Mouse (Mus musculus): ENCODE data around the gene Eif5. TPM values are rescaled to one million over a fixed set of nuclear protein-coding genes. Genes with fewer than 3 reads are reported as not detected.
A peak's percentile ranks its signal among the peaks of the same experiment; 100 is the strongest.

The Eif5 gene
- polyA plus RNA-seq, 1 experiment from 2014 or later, result 505 TPM

DNA sequence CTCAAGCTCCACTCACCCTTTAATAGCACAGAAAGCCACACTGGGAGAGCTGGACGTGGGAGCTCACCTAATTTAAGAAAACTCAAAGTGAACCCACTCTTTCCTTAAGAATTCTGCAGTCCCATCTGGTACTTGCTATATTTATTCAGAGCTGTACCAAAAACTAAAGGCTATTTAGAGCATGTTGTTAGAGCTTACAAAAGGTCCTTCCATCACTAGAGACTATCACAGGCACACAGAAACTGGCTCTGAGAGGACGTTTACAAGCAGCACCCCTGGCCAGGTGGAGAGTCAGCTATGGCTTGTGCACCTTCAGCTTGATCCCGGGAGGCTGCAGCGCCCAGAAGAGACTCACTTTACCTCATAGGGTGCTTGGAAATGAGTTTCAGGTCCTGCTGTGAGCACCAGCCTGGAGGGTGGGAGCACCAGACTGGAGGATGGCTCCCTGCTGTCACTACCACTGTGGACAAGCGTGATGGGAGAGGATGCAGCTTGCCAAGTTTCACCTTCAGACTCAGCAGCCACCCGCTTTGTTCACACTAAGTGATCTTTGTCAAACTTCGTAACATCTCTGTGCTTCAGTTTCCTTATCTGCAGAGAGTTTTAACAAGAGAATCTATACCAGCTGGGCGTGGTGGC, 10.1 kb upstream of the Eif5 start:
- Histone ChIP-seq H3K9me3 (no peaks in the 10 kb centered on the region), H3K27ac (no peak overlapping the region), H3K9ac (no peak overlapping the region), H3K4me2 (no peak overlapping the region), H3K36me3 (replicated peaks) (no peaks in the 10 kb centered on the region), H3K4me3 (no peak overlapping the region), H3K4me1 (no peaks in the 10 kb centered on the region), H3K27me3 (replicated peaks) (no peaks in the 10 kb centered on the region)
- no peak for ATAC-seq (replicated peaks)
- WGBS, result 69% methylated on average over 8 of the region's 8 CpGs

- WGBS, result 23% methylated on average over 8 of the region's 8 CpGs
- H3K9ac ChIP-seq, result no peak overlapping the region
- no peak for ATAC-seq (replicated peaks)
These were observed 8.6 kb upstream of the Eif5 start for GRCm38 (mm10) chr12:111529192-111529591.

DNA sequence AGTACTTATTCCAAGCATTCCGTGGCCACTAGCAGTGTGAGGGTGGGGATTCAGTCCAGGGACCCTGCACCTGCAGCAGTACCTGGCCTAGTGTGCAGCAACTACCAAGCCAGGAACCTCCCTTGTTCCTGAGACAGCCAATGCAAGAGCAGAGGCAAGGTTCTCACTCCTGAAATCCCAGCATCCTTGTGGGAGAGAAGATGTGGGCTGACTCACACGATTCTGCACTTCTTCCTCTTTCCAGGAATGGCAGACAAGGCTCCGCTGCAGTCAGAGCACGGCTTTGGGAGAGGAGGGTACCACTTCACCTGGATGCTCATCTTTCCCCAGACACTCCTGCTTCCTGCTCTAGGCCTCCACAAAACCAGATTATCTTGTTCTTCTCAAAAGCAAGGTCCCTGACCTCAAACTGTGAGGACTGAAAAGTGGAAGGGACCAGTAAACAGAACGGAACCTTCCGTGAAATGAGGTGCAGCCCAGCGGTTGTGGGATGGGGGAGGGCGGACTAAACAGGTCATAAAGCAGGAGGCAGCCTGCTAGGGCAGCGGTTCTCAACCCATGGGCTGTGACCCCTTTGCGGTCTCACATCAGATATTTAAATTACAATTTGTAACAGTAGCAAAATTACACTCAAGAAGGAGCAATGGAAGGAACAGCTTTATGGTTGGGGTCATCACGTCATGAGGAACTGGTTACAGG, 4.6 kb upstream of the Eif5 start:
- H3K36me3 ChIP-seq (replicated peaks), result no peaks in the 10 kb centered on the region
- no peak overlapping the region for H3K4me3 ChIP-seq
- H3K27me3 ChIP-seq (replicated peaks), result no peaks in the 10 kb centered on the region
- no peak for ATAC-seq (replicated peaks)
- WGBS, result 70% methylated on average over 11 of the region's 11 CpGs
- peaks cover 10% of the 10 kb centered on the region for H3K4me1 ChIP-seq
- no peak overlapping the region for H3K4me2 ChIP-seq
- H3K27ac ChIP-seq, result no peak overlapping the region
- no peak overlapping the region for H3K9ac ChIP-seq
- H3K9me3 ChIP-seq, result no peaks in the 10 kb centered on the region

More at GRCm38 (mm10) chr12:111529192-111529591, 8.6 kb upstream of the Eif5 start:
- H3K27ac ChIP-seq, result no peak overlapping the region
- no peaks in the 10 kb centered on the region for H3K36me3 ChIP-seq (replicated peaks)
- H3K4me2 ChIP-seq, result no peak overlapping the region
- no peaks in the 10 kb centered on the region for H3K27me3 ChIP-seq (replicated peaks)
- H3K4me3 ChIP-seq, result no peak overlapping the region
- no peaks in the 10 kb centered on the region for H3K9me3 ChIP-seq
- H3K4me1 ChIP-seq, result no peaks in the 10 kb centered on the region

DNA sequence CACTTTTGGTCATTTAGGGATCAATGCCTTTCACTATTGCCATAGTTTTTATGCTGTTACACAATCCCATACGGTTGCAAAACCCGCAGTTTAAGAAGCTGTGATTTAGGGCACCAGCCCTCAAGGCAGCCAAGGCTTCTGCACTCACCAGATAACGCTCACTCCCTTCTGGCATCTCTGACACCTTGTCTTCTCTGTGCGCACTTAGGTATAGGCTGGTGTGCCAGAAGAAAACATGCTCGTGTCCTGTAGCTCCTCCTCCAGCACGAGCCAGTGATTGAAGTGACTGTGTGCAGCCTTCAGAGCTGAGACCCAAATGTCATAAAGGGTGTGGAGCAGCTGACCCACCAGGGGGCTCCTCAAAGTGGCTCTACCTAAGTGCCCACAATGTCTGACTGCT, 2.5 kb upstream of the Eif5 start:
- 82% methylated on average over 6 of the region's 6 CpGs for WGBS

GRCm38 (mm10) chr12:111535762-111536161, 2.1 kb upstream of the Eif5 start:
- Histone ChIP-seq H3K4me3 (no peak overlapping the region), H3K4me1 (peaks cover 27% of the 10 kb centered on the region), H3K36me3 (replicated peaks) (peaks cover 11% of the 10 kb centered on the region), H3K9me3 (no peaks in the 10 kb centered on the region), H3K27ac (no peak overlapping the region), H3K9ac (no peak overlapping the region), H3K4me2 (no peak overlapping the region), H3K27me3 (replicated peaks) (no peaks in the 10 kb centered on the region)
- WGBS, result 94% methylated on average over 5 of the region's 5 CpGs
- ATAC-seq (replicated peaks), result no peak

More for the DNA sequence above, 2.5 kb upstream of the Eif5 start:
- H3K36me3 ChIP-seq (replicated peaks), result peaks cover 6% of the 10 kb centered on the region; the same call in 1 of the 2 replicates
- H3K4me2 ChIP-seq, result no peak overlapping the region
- ATAC-seq (replicated peaks), result no peak
- no peak overlapping the region for H3K9ac ChIP-seq
- H3K9me3 ChIP-seq, result no peaks in the 10 kb centered on the region
- no peak overlapping the region for H3K4me3 ChIP-seq
- H3K27me3 ChIP-seq (replicated peaks), result no peaks in the 10 kb centered on the region
- peaks cover 22% of the 10 kb centered on the region for H3K4me1 ChIP-seq
- no peak overlapping the region for H3K27ac ChIP-seq

GRCm38 (mm10) chr12:111536746-111537145, 1.1 kb upstream of the Eif5 start:
- peak overlapping the region; percentile 89 for H3K9ac ChIP-seq
- peaks cover 20% of the 10 kb centered on the region for H3K36me3 ChIP-seq (replicated peaks)
- no peak for ATAC-seq (replicated peaks)
- WGBS, result 33% methylated on average over 4 of the region's 4 CpGs
- peak overlapping the region; percentile 92; the same call in 1 of the 2 replicates for H3K27ac ChIP-seq
- no peaks in the 10 kb centered on the region for H3K9me3 ChIP-seq
- H3K4me3 ChIP-seq, result peak overlapping the region; percentile 61
- peaks cover 32% of the 10 kb centered on the region for H3K4me1 ChIP-seq
- no peaks in the 10 kb centered on the region for H3K27me3 ChIP-seq (replicated peaks)
- H3K4me2 ChIP-seq, result peak overlapping the region; percentile 76

DNA sequence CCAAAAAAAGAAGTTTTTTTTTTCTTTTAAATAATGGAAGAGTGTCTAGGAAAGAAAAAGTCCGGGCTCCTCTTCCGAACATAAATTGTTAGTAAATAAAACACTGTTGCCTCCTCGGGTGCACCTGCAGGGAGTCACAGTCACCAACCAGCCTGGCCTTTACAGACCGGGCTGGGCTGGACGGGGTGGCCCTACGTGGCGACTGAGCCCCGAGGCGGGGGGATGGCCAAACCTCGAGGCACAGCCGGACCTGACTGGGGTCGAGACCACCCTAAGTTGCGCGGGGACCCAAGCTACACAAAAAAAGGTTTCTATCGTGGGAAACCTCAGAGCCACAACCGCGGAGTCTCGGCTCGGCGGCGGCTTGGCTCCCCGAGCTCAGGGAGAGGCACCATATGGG, 475 bp upstream of the Eif5 start:
- Histone ChIP-seq H3K9ac (peak overlapping the region; percentile 89), H3K27me3 (replicated peaks) (no peaks in the 10 kb centered on the region), H3K4me2 (peak overlapping the region; percentile 76), H3K4me1 (peaks cover 32% of the 10 kb centered on the region), H3K9me3 (no peaks in the 10 kb centered on the region), H3K36me3 (replicated peaks) (peaks cover 26% of the 10 kb centered on the region), H3K4me3 (peak overlapping the region; percentile 61), H3K27ac (peak overlapping the region; percentile 92)
- WGBS, result under 1% methylated on average over 22 of the region's 22 CpGs
- peak; percentile 66 for ATAC-seq (replicated peaks)

DNA sequence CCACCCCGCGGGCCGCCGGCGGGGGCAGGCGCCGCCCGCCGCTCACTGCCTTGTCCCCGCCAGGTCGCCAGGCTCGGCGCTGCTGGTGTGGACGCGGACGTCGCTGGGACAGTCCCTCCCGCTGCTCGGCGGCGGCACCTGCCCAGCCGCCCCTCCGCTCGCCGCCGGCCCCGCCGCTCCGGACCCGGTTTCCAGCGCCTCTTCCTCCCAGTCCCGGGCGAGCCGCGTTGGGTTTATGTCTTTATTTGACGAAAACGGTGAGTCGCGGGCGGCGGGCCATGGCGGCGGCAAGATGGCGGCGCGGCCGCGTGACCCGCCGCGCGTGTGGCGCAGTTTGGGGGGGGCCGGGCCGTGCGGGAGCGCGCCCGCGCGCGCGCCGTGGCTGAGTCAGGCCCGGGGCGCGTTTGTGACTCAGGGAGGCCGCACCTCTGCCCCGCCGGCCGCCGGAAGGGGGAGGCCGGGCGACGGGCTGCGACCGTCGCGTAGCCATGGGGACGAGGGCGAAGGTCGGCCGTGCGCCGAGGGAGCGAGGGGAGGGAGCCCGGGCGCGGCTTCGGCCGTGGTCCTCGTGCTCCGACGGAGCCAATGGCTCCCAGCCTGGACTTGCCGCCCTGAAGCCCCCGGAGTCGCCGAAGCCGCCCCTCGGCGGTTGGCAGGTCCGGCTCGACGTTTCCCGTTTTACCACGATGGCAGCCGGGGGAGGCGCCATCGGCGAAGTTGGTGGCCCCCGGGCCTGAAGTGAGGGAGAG, 650 bp downstream of the Eif5 start:
- Histone ChIP-seq H3K27ac (peak overlapping the region; percentile 97), H3K9me3 (no peaks in the 10 kb centered on the region), H3K4me2 (peak overlapping the region; percentile 81), H3K27me3 (replicated peaks) (no peaks in the 10 kb centered on the region), H3K4me3 (peak overlapping the region; percentile 85), H3K9ac (peak overlapping the region; percentile 86), H3K36me3 (replicated peaks) (peaks cover 37% of the 10 kb centered on the region), H3K4me1 (peaks cover 32% of the 10 kb centered on the region)
- peak; percentile 54 for ATAC-seq (replicated peaks)
- under 1% methylated on average over 106 of the region's 111 CpGs for WGBS

GRCm38 (mm10) chr12:111539041-111539345, 1.2 kb downstream of the Eif5 start:
- H3K27ac ChIP-seq, result peak overlapping the region; percentile 97
- H3K9ac ChIP-seq, result peak overlapping the region; percentile 86
- ATAC-seq (replicated peaks), result no peak
- H3K4me2 ChIP-seq, result peak overlapping the region; percentile 81
- H3K36me3 ChIP-seq (replicated peaks), result peaks cover 42% of the 10 kb centered on the region
- no peaks in the 10 kb centered on the region for H3K9me3 ChIP-seq
- under 1% methylated on average over 18 of the region's 18 CpGs for WGBS
- no peaks in the 10 kb centered on the region for H3K27me3 ChIP-seq (replicated peaks)
- peaks cover 32% of the 10 kb centered on the region for H3K4me1 ChIP-seq
- H3K4me3 ChIP-seq, result peak overlapping the region; percentile 85

GRCm38 (mm10) chr12:111547070-111547469, 9.3 kb downstream of the Eif5 start:
- ATAC-seq (replicated peaks), result no peak
- Histone ChIP-seq H3K9me3 (no peaks in the 10 kb centered on the region), H3K4me2 (no peak overlapping the region), H3K27me3 (replicated peaks) (no peaks in the 10 kb centered on the region), H3K27ac (no peak overlapping the region), H3K9ac (no peak overlapping the region), H3K4me1 (no peaks in the 10 kb centered on the region), H3K36me3 (replicated peaks) (peaks cover 43% of the 10 kb centered on the region), H3K4me3 (no peak overlapping the region)
- 94% methylated on average over 3 of the region's 3 CpGs for whole genome bisulfite sequencing

DNA sequence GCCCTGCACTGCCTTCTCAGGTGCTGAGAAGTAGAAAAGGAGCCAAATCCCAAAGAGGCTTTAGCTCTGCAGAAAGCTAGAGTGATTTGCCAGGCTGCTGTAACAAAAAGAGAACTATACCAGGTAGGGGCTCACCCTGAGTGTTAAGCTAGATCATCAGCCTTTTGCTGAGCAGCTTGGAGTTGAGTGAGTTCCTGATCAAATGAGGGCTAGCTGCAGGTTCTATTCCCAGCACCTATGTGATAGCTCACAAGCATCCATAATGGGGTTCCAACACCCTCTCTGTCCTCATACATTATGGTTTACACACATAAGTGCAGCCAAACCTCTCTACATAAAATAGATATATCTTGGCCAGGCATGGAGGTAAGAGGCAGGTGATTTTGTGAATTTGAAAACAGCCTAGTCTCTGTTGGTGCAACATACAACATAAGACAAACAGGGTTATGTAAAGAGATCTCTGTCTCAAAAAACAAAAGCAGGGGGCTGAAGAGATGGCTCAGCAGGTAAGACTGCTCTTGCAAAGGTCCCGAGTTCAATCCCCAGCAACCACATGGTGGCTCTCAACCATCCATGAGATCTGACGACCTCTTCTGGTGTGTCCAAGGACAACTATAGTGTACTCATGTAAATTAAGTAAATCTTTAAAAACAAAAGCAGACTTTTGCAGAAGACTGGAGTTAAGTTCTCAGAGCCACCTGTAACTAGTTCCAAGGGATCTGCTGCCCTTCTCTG, 10.9 kb downstream of the Eif5 start:
- no peaks in the 10 kb centered on the region for H3K4me1 ChIP-seq
- no peaks in the 10 kb centered on the region for H3K9me3 ChIP-seq
- peaks cover 27% of the 10 kb centered on the region; the same call in 1 of the 2 replicates for H3K36me3 ChIP-seq (replicated peaks)
- no peak overlapping the region for H3K4me2 ChIP-seq
- no peak overlapping the region for H3K4me3 ChIP-seq
- H3K27ac ChIP-seq, result no peak overlapping the region
- WGBS, result 59% methylated on average over 2 of the region's 2 CpGs
- H3K27me3 ChIP-seq (replicated peaks), result no peaks in the 10 kb centered on the region
- ATAC-seq (replicated peaks), result no peak
- no peak overlapping the region for H3K9ac ChIP-seq

DNA sequence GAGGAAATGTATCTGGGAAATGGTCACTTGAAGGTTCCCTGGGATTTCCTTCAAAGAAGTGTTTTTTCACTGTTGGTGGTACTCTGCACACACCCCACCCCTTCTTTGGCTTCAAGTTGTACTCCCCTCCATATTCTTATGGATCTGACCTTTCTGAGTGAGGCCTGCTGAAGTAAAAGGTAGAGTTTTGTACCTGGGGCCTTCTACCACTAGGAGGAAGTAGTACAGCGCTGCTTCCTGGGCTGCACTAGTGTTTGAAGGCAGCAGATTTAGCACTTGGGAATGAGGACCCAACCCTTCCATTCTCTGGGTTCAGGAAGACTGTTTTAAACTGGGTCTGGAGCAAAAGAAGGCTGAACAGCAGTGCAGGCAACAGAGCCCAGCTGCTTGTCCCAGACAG, 12.9 kb downstream of the Eif5 start:
- no peak overlapping the region for H3K4me3 ChIP-seq
- WGBS, result 44% methylated on average over 1 of the region's 1 CpGs
- ATAC-seq (replicated peaks), result no peak
- no peaks in the 10 kb centered on the region for H3K9me3 ChIP-seq
- no peak overlapping the region for H3K4me2 ChIP-seq
- no peak overlapping the region for H3K9ac ChIP-seq
- H3K27me3 ChIP-seq (replicated peaks), result no peaks in the 10 kb centered on the region
- peaks cover 15% of the 10 kb centered on the region; the same call in 1 of the 2 replicates for H3K36me3 ChIP-seq (replicated peaks)
- no peaks in the 10 kb centered on the region for H3K4me1 ChIP-seq
- H3K27ac ChIP-seq, result no peak overlapping the region

Data from midbrain, embryonic 15.5 days (tissue).